Mouse (Mus musculus) left cerebral cortex, adult 2 months (tissue): Measurements from ENCODE around the gene Arhgap31. TPM values are rescaled to one million over a fixed set of nuclear protein-coding genes. Genes with fewer than 3 reads are reported as not detected.

Experiments
- DNase-seq, 2 experiments: peaks; one replicate each; pipeline ENCODE4 v3.0.0; 2021 to 2022; ENCODE audit warnings: low spot score in 2 of 2, mixed read lengths in 1 of 2; ENCODE audit errors: extremely low spot score in 1 of 2
- H3K27ac ChIP-seq: fragments of 200-600 bp; 2 replicates; pipeline ENCODE4 v1.8.1; 2022
- H3K4me3 ChIP-seq: fragments of 200-600 bp; 2 replicates; pipeline ENCODE4 v1.8.1; 2022
- CTCF ChIP-seq: fragments of 200-600 bp; IDR thresholded peaks from 2 replicates; pipeline ENCODE4 v1.8.1; 2022; ENCODE audit warnings: antibody characterized with exemption, mild to moderate bottlenecking, moderate library complexity
- intact Hi-C: fragments of 180-260 bp; cut with DNase I; formaldehyde crosslinking; loops from one replicate; pipeline ENCODE4 v1.15.1; 2025
- total RNA-seq, 2 experiments: library from RNA; stranded (reverse); gene quantifications; 2 replicates each; pipeline ENCODE4 v1.2.3; 2021

Arhgap31 gene
- total RNA-seq, 2 experiments from 2014 or later: 19.1 to 20.6 TPM

GRCm38 (mm10) chr16:38654308-38654707, 58.8 kb downstream of the Arhgap31 start:
- intact Hi-C loops: no loop called here

GRCm38 (mm10) chr16:38653390-38653871, 59.6 kb downstream of the Arhgap31 start:
- intact Hi-C loops: no loop called here

More at GRCm38 (mm10) chr16:38654308-38654707, 58.8 kb downstream of the Arhgap31 start:
- no peak for DNase-seq
- TF ChIP-seq CTCF: no peak
- H3K27ac ChIP-seq: no peak overlapping the region
- no peak overlapping the region for H3K4me3 ChIP-seq

GRCm38 (mm10) chr16:38652653-38653052, 60.4 kb downstream of the Arhgap31 start:
- intact Hi-C loops: no loop called here
- Histone ChIP-seq H3K4me3 (no peak overlapping the region), H3K27ac (no peak overlapping the region)
- no peak for TF ChIP-seq CTCF
- DNase-seq: no peak

More at GRCm38 (mm10) chr16:38653390-38653871, 59.6 kb downstream of the Arhgap31 start:
- peak overlapping the region; percentile 25; the same call in 1 of the 2 replicates for H3K27ac ChIP-seq
- H3K4me3 ChIP-seq: no peak overlapping the region
- TF ChIP-seq CTCF: no peak
- no peak for DNase-seq

- TF ChIP-seq CTCF: no peak
- DNase-seq: no peak
- Histone ChIP-seq H3K27ac (peak overlapping the region; percentile 42; the same call in 1 of the 2 replicates), H3K4me3 (no peak overlapping the region)
- intact Hi-C loops: no loop called here
Observed at GRCm38 (mm10) chr16:38651721-38652231, 61.3 kb downstream of the Arhgap31 start.

GRCm38 (mm10) chr16:38651306-38651705, 61.8 kb downstream of the Arhgap31 start:
- no peak overlapping the region for H3K4me3 ChIP-seq
- H3K27ac ChIP-seq: peak overlapping the region; percentile 42; the same call in 1 of the 2 replicates
- no peak for TF ChIP-seq CTCF
- intact Hi-C loops: no loop called here
- no peak for DNase-seq

GRCm38 (mm10) chr16:38649431-38649827, 63.6 kb downstream of the Arhgap31 start:
- no peak for DNase-seq
- Histone ChIP-seq H3K4me3 (no peak overlapping the region), H3K27ac (no peak overlapping the region)
- intact Hi-C loops: no loop called here
- TF ChIP-seq CTCF: no peak

- H3K4me3 ChIP-seq: no peak overlapping the region
- DNase-seq: no peak
- TF ChIP-seq CTCF: no peak
- H3K27ac ChIP-seq: no peak overlapping the region
- intact Hi-C loops: no loop called here
Observed at GRCm38 (mm10) chr16:38648783-38649430, 64.2 kb downstream of the Arhgap31 start.

- no peak for DNase-seq
- Histone ChIP-seq H3K27ac (no peak overlapping the region), H3K4me3 (no peak overlapping the region)
- TF ChIP-seq CTCF: no peak
- intact Hi-C loops: no loop called here
Observed at GRCm38 (mm10) chr16:38648155-38648554, 64.9 kb downstream of the Arhgap31 start.

GRCm38 (mm10) chr16:38644455-38644854, 68.6 kb downstream of the Arhgap31 start:
- Histone ChIP-seq H3K27ac (no peak overlapping the region), H3K4me3 (no peak overlapping the region)
- DNase-seq: no peak
- intact Hi-C loops: no loop called here
- TF ChIP-seq CTCF: no peak

- DNase-seq: no peak
- intact Hi-C loops: no loop called here
- TF ChIP-seq CTCF: no peak
- H3K4me3 ChIP-seq: no peak overlapping the region
- no peak overlapping the region for H3K27ac ChIP-seq
Observed at GRCm38 (mm10) chr16:38637085-38637484, 76.0 kb downstream of the Arhgap31 start.

- intact Hi-C loops: no loop called here
- TF ChIP-seq CTCF: no peak
- Histone ChIP-seq H3K27ac (no peak overlapping the region), H3K4me3 (no peak overlapping the region)
- DNase-seq: no peak
Observed at GRCm38 (mm10) chr16:38636682-38637081, 76.4 kb downstream of the Arhgap31 start.

GRCm38 (mm10) chr16:38635833-38636390, 77.2 kb downstream of the Arhgap31 start:
- intact Hi-C loops: no loop called here
- Histone ChIP-seq H3K4me3 (no peak overlapping the region), H3K27ac (no peak overlapping the region)
- DNase-seq: no peak
- TF ChIP-seq CTCF: no peak
